ENCODE assay signal across 21 mouse cellular contexts in genomic region chr16:23653028-23653427, GRCm38 (mm10).
"Had no signal": no experiment of that assay in that cellular context is flagged by ENCODE, and none has a peak within 500 bp of the region (broad histone marks: within the 10 kb centered on the region; RNA-seq: fewer than 3 reads in every experiment).

No protein-coding gene starts in this region.

- H3K27me3 ChIP-seq: kidney, embryonic 15.5 days; limb, embryonic 13.5 days; liver, embryonic 12.5 days; liver, embryonic 15.5 days; lung, embryonic 15.5 days; midbrain, embryonic 13.5 days; neural tube, embryonic 13.5 days had no signal

- ATAC-seq: liver, embryonic 12.5 days; midbrain, embryonic 13.5 days; midbrain, embryonic 16.5 days had no signal

- H3K27ac ChIP-seq: kidney, embryonic 15.5 days; limb, embryonic 10.5 days; limb, embryonic 13.5 days; liver, embryonic 12.5 days; liver, embryonic 15.5 days; lung, embryonic 15.5 days; midbrain, embryonic 10.5 days; midbrain, embryonic 13.5 days; neural tube, embryonic 13.5 days; stomach, postnatal 0 days had no signal

- H3K9ac ChIP-seq: kidney, embryonic 15.5 days; limb, embryonic 13.5 days; liver, embryonic 12.5 days; liver, embryonic 15.5 days; lung, embryonic 15.5 days; midbrain, embryonic 13.5 days; neural tube, embryonic 13.5 days had no signal

- H3K4me1 ChIP-seq: kidney, embryonic 15.5 days; limb, embryonic 10.5 days; limb, embryonic 13.5 days; liver, embryonic 12.5 days; liver, embryonic 15.5 days; lung, embryonic 15.5 days; midbrain, embryonic 10.5 days; midbrain, embryonic 13.5 days; neural tube, embryonic 13.5 days had no signal

- DNase-seq: kidney, postnatal 10 days; kidney, postnatal 36 days; liver; lung, adult 18-20 months; lung, postnatal 10 days; lung, postnatal 36 days; thymus, adult 2 months; thymus, postnatal 14 days; thymus, postnatal 4 days had no signal

- H3K9me3 ChIP-seq: kidney, embryonic 15.5 days; limb, embryonic 10.5 days; limb, embryonic 13.5 days; liver, embryonic 12.5 days; liver, embryonic 15.5 days; lung, embryonic 15.5 days; midbrain, embryonic 10.5 days; midbrain, embryonic 13.5 days; neural tube, embryonic 13.5 days had no signal

- H3K4me3 ChIP-seq: kidney, embryonic 15.5 days; limb, embryonic 10.5 days; limb, embryonic 13.5 days; liver, embryonic 12.5 days; liver, embryonic 15.5 days; lung, embryonic 15.5 days; midbrain, embryonic 10.5 days; midbrain, embryonic 13.5 days; myocyte; neural tube, embryonic 13.5 days had no signal

- H3K36me3 ChIP-seq: kidney, embryonic 15.5 days; limb, embryonic 10.5 days; limb, embryonic 13.5 days; liver, embryonic 12.5 days; liver, embryonic 15.5 days; lung, embryonic 15.5 days; midbrain, embryonic 10.5 days; midbrain, embryonic 13.5 days; neural tube, embryonic 13.5 days had no signal

- H3K4me2 ChIP-seq: kidney, embryonic 15.5 days; limb, embryonic 13.5 days; liver, embryonic 12.5 days; liver, embryonic 15.5 days; lung, embryonic 15.5 days; midbrain, embryonic 13.5 days; neural tube, embryonic 13.5 days had no signal
